ENCODE assay signal across 8 mouse cellular contexts in the genomic region with DNA sequence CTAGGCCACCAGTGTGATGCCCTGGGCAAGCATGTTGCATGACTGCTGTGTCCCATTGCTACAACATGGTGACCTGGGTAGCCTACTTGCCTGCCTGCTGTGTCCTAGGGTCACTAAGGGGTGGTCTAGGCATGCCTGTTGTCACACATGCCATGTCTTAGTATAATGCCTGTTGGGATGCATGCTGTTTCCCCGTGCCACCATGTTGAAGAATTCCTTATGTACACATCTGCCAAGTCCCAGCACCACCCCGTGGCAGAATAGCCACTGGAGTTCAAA. TPM values are rescaled to one million over a fixed set of nuclear protein-coding genes. Genes with fewer than 3 reads are reported as not detected.
A peak's percentile ranks its signal among the peaks of the same experiment; 100 is the strongest.
DNase-seq lines count a peak whose midpoint lies in the region; ATAC-seq lines count a peak whose summit lies in the region.
"Had no signal": no experiment of that assay in that cellular context is flagged by ENCODE, and none has a peak within 500 bp of the region (broad histone marks: within the 10 kb centered on the region; RNA-seq: fewer than 3 reads in every experiment).

No protein-coding gene starts in this region.

- 0 out of 2 replicates have a peak, but pooled peaks cover 4% of the 10 kb centered on the region for H3K4me1 ChIP-seq in hindbrain, embryonic 15.5 days (replicated peaks)
- H3K4me1 ChIP-seq in hindbrain, embryonic 10.5 days (replicated peaks): peaks cover 17% of the 10 kb centered on the region; the same call in 1 of the 2 replicates
- no peaks in the 10 kb centered on the region for H3K4me1 ChIP-seq in midbrain, embryonic 11.5 days (ENCODE audit: control insufficient read depth, insufficient read depth, low read length)
- no peaks in the 10 kb centered on the region for H3K4me1 ChIP-seq in midbrain, embryonic 15.5 days
- H3K4me1 ChIP-seq in limb, embryonic 15.5 days: peaks cover 17% of the 10 kb centered on the region
- H3K4me1 ChIP-seq in neural tube, embryonic 14.5 days (ENCODE audit: control insufficient read depth, insufficient read depth, low read length): no peaks in the 10 kb centered on the region

- no peak overlapping the region for H3K4me2 ChIP-seq in hindbrain, embryonic 15.5 days
- H3K4me2 ChIP-seq in midbrain, embryonic 11.5 days: no peak overlapping the region
- no peak overlapping the region for H3K4me2 ChIP-seq in midbrain, embryonic 15.5 days
- no peak overlapping the region for H3K4me2 ChIP-seq in limb, embryonic 15.5 days
- H3K4me2 ChIP-seq in neural tube, embryonic 14.5 days (ENCODE audit: low read depth, low read length): no peak overlapping the region

- 73% methylated on average over 2 of the region's 2 CpGs for WGBS in hindbrain, embryonic 15.5 days
- 78% methylated on average over 2 of the region's 2 CpGs for WGBS in hindbrain, embryonic 10.5 days
- WGBS in midbrain, embryonic 11.5 days: 78% methylated on average over 2 of the region's 2 CpGs
- 79% methylated on average over 2 of the region's 2 CpGs for WGBS in midbrain, embryonic 15.5 days
- WGBS in limb, embryonic 15.5 days: 82% methylated on average over 2 of the region's 2 CpGs
- 87% methylated on average over 2 of the region's 2 CpGs for WGBS in neural tube, embryonic 14.5 days

- no peaks in the 10 kb centered on the region for H3K27me3 ChIP-seq in hindbrain, embryonic 15.5 days
- H3K27me3 ChIP-seq in hindbrain, embryonic 10.5 days (ENCODE audit: insufficient read depth, poor library complexity, severe bottlenecking): no peaks in the 10 kb centered on the region
- no peaks in the 10 kb centered on the region for H3K27me3 ChIP-seq in midbrain, embryonic 11.5 days (ENCODE audit: control insufficient read depth, insufficient read depth, low read length)
- no peaks in the 10 kb centered on the region for H3K27me3 ChIP-seq in midbrain, embryonic 15.5 days (replicated peaks)
- no peaks in the 10 kb centered on the region for H3K27me3 ChIP-seq in limb, embryonic 15.5 days
- no peaks in the 10 kb centered on the region for H3K27me3 ChIP-seq in neural tube, embryonic 14.5 days (ENCODE audit: control insufficient read depth, insufficient read depth, low read length)

- no peak overlapping the region for H3K9ac ChIP-seq in hindbrain, embryonic 15.5 days
- H3K9ac ChIP-seq in midbrain, embryonic 11.5 days (ENCODE audit: low read length): no peak overlapping the region
- no peak overlapping the region for H3K9ac ChIP-seq in midbrain, embryonic 15.5 days
- H3K9ac ChIP-seq in limb, embryonic 15.5 days: no peak overlapping the region
- H3K9ac ChIP-seq in neural tube, embryonic 14.5 days (replicated peaks; ENCODE audit: low read depth, low read length): no peak overlapping the region

- no peak overlapping the region for H3K27ac ChIP-seq in hindbrain, embryonic 15.5 days (replicated peaks)
- H3K27ac ChIP-seq in hindbrain, embryonic 10.5 days: no peak overlapping the region
- no peak overlapping the region for H3K27ac ChIP-seq in midbrain, embryonic 11.5 days (ENCODE audit: low read depth, low read length)
- H3K27ac ChIP-seq in midbrain, embryonic 15.5 days: no peak overlapping the region
- H3K27ac ChIP-seq in limb, embryonic 15.5 days: no peak overlapping the region
- no peak overlapping the region for H3K27ac ChIP-seq in neural tube, embryonic 14.5 days (ENCODE audit: low read depth, low read length)
- H3K27ac ChIP-seq: forebrain, embryonic 10.5 days had no signal

- no peak for DNase-seq in hindbrain, embryonic 10.5 days (ENCODE audit: low spot score)
- no peak for DNase-seq in midbrain, embryonic 11.5 days (ENCODE audit: low spot score, missing footprints)
- DNase-seq in yolk sac, embryonic 10.5 days (ENCODE audit: low spot score): no peak

- ATAC-seq in hindbrain, embryonic 15.5 days (ENCODE audit: low FRiP score, low read depth): peak; percentile 65
- peak; percentile 47 for ATAC-seq in midbrain, embryonic 11.5 days (ENCODE audit: low FRiP score)
- no peak; the same call in 1 of the 2 replicates for ATAC-seq in midbrain, embryonic 15.5 days (replicated peaks)
- 0 out of 2 replicates have a peak, but pooled peaks have one; percentile 38 for ATAC-seq in limb, embryonic 15.5 days (ENCODE audit: insufficient number of reproducible peaks, low FRiP score, low TSS enrichment, low read depth)
- ATAC-seq in neural tube, embryonic 14.5 days (ENCODE audit: low read depth): peak; percentile 55; the same call in 1 of the 2 replicates

- H3K36me3 ChIP-seq in hindbrain, embryonic 15.5 days: no peaks in the 10 kb centered on the region
- no peaks in the 10 kb centered on the region for H3K36me3 ChIP-seq in hindbrain, embryonic 10.5 days
- no peaks in the 10 kb centered on the region for H3K36me3 ChIP-seq in midbrain, embryonic 11.5 days (ENCODE audit: control insufficient read depth, insufficient read depth, low read length)
- H3K36me3 ChIP-seq in midbrain, embryonic 15.5 days (replicated peaks): no peaks in the 10 kb centered on the region
- H3K36me3 ChIP-seq in limb, embryonic 15.5 days: no peaks in the 10 kb centered on the region
- H3K36me3 ChIP-seq in neural tube, embryonic 14.5 days (ENCODE audit: control insufficient read depth, insufficient read depth, low read length): no peaks in the 10 kb centered on the region
- H3K36me3 ChIP-seq: forebrain, embryonic 10.5 days had no signal

- no peak overlapping the region for H3K4me3 ChIP-seq in hindbrain, embryonic 15.5 days
- H3K4me3 ChIP-seq in hindbrain, embryonic 10.5 days: no peak overlapping the region
- no peak overlapping the region for H3K4me3 ChIP-seq in midbrain, embryonic 11.5 days (ENCODE audit: low read depth, low read length)
- no peak overlapping the region for H3K4me3 ChIP-seq in midbrain, embryonic 15.5 days
- no peak overlapping the region for H3K4me3 ChIP-seq in limb, embryonic 15.5 days
- H3K4me3 ChIP-seq in neural tube, embryonic 14.5 days (ENCODE audit: low read depth, low read length): no peak overlapping the region
- H3K4me3 ChIP-seq: forebrain, embryonic 10.5 days had no signal

- no peaks in the 10 kb centered on the region for H3K9me3 ChIP-seq in hindbrain, embryonic 15.5 days
- H3K9me3 ChIP-seq in hindbrain, embryonic 10.5 days: no peaks in the 10 kb centered on the region
- H3K9me3 ChIP-seq in midbrain, embryonic 11.5 days (ENCODE audit: control insufficient read depth, low read length): no peaks in the 10 kb centered on the region
- no peaks in the 10 kb centered on the region for H3K9me3 ChIP-seq in midbrain, embryonic 15.5 days
- H3K9me3 ChIP-seq in limb, embryonic 15.5 days: no peaks in the 10 kb centered on the region
- H3K9me3 ChIP-seq in neural tube, embryonic 14.5 days (ENCODE audit: control insufficient read depth, low read length): no peaks in the 10 kb centered on the region
- H3K9me3 ChIP-seq: forebrain, embryonic 10.5 days had no signal

RNA-seq across cellular contexts. Expression of gene Fnbp1l, which starts 19.6 kb away (rescaled TPM):
- 177 and 185 TPM in 2 replicates for polyA plus RNA-seq in hindbrain, embryonic 15.5 days (2015; fragmentation: Nextera tagmentation; extraction: Ambion mirVana)
- 48.7 and 54.9 TPM in 2 replicates for polyA plus RNA-seq in hindbrain, embryonic 10.5 days (2016; fragmentation: Nextera tagmentation; extraction: Ambion mirVana)
- polyA plus RNA-seq in midbrain, embryonic 11.5 days (2014; fragmentation: Nextera tagmentation; extraction: Ambion mirVana): 76.8 and 85.8 TPM in 2 replicates
- 242 and 273 TPM in 2 replicates for polyA plus RNA-seq in midbrain, embryonic 15.5 days (2015; fragmentation: Nextera tagmentation; extraction: Ambion mirVana)
- 42.7 and 48.9 TPM in 2 replicates for polyA plus RNA-seq in limb, embryonic 15.5 days (2015; fragmentation: Nextera tagmentation; extraction: Ambion mirVana)
- 175 and 214 TPM in 2 replicates for polyA plus RNA-seq in neural tube, embryonic 14.5 days (2014; fragmentation: Nextera tagmentation; extraction: Ambion mirVana)
